Mouse (Mus musculus) A20 (cell line): ENCODE results near the gene Nck2.
A peak's percentile ranks its signal among the peaks of the same experiment; 100 is the strongest.

ENCODE experiments used
- DNase-seq: peaks from one replicate; pipeline ENCODE4 v3.0.0-alpha.2; 2011; ENCODE audit warnings: low read depth, low spot score

Gene Nck2

DNA sequence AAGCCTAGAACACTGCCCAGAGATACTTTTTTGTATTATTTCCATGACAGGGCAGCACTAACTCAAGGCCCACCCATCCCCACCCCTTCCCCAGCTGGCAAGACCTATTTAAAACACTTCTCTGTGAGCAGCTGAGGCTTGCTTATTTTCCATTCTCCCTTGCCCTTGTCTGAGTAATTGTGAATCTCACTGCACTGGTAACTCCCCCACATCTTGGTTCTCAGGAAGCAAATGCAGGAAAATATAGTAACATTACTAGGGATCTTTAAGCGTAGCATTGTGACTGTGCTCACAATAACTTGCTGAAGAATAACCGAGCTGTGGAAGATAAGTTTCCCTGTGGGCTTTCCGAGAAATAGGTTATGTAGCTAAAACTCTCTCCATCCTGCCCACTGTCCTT, 24.6 kb downstream of the Nck2 start:
- no peak for DNase-seq

DNA sequence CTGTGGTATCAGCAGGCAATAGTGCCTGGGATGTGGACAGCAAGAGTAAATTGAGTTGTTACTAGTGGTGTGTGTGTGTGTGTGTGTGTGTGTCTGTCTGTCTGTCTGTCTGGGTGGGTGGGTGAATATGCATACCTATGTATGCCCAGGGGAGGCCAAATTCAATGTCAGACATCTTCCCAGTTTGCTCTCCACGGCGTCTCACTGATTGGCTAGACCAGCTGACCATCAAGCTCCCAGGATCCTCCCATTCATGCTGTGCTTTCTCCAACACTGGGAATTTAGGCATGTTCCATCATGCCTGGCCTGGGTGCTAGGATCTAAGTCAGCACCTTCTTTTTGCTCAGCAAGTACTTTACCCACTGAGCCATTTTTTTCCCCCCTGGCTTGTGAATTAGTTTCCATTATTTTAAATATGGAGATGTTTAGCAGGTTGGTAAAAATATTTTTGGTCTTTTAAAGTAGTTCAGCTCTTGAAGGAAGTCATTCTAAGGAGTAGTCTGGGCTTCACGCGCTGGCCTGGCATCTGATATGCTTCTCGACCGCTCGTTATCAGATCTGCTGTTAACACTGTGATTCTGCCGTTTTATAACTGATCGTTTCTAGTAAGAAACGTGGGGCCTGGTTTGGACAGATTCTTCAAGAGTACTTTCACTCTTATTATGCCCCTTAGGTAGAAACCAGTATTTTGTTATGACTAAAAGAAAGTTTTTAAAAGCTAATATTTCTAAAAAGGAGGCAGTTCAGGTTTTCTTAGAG, 26.2 kb downstream of the Nck2 start:
- no peak for DNase-seq

- no peak for DNase-seq
Measured at GRCm38 (mm10) chr1:43471180-43472045, 27.0 kb downstream of the Nck2 start.

GRCm38 (mm10) chr1:43472046-43472649, 27.8 kb downstream of the Nck2 start:
- no peak for DNase-seq

- peak; percentile 59 for DNase-seq
Measured at GRCm38 (mm10) chr1:43473734-43474534, 29.6 kb downstream of the Nck2 start.

DNA sequence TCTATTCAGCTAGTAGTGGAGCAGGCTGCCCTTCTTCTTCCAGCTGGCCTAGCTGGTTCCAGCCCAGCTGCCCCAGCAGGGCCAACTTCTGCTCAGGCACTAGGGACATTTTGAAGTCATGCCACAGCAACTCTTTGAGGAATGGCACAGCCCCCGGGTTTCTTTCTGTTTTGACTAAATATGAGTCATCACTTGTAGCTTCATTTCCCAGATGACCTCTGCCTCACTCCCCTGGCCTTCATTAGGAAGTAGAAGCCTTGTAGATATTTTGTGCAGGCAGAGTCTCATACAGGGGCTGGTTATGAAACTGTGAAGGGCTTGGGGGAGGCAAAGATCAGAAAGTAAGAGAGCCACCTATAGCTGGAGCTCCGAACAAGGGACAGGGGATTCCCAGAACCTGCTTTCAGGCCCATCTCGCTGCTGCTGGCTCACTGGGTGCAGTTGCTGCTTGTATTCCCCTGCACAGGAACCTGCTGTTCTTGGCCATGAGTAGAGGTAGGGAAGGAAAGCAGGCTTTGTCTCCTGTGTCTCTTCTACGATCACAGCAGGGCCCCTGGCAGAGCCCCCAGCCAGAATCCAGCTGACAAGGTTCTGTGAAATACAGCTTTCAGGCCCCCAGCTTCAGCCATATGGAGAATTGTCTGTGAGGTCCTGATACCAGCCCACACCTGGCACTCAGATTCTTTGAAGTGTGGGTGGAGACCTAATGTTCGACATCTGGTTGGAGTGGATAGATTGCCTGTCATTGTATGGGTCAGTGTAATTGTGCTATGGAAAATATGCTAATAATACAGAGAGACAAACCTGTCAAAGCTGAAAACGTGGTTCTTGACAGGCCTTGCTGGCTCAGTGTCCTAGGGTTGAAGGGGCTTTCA, 30.4 kb downstream of the Nck2 start:
- peak; percentile 67 for DNase-seq

DNA sequence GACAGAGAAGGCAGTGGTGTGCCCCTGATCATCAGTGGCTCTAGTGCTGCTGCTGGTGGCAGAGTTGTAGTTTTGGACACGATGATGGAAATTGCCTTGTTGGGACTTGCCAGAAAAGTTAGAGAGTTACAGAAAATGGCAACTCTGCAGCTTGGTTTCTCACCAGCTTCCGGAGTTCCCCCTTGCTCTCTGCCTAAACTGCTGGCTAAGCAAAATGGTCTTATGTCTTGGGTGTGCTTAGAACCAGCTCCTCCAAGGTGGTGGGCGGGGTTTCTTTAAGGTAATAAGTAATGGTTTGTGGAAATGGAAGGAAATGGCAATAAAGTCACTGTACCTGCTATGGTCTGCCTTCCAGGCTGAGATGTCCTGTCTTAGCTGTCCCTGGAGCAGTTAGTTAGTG, 33.6 kb downstream of the Nck2 start:
- DNase-seq = no peak

GRCm38 (mm10) chr1:43485204-43485603, 40.8 kb downstream of the Nck2 start:
- no peak for DNase-seq

DNA sequence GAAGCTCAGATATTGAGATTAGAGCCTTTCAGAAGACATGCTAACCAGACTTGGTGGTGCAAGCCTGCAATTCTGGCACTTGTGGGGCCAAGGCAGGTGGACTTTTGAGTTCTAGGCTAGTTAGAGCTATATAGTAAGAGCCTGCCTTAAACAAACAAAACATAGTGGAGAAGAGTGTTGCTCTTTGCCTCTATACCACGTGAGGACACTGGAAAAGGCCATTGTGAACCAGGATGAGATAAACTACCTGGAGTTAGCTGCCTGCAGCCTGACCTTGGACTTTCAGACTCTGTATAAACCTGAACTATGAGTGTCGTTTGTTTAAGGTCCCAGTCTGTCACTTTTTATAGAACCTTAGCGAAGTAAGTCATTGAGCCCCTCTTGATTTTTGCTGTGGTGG, 42.1 kb downstream of the Nck2 start:
- no peak for DNase-seq

DNA sequence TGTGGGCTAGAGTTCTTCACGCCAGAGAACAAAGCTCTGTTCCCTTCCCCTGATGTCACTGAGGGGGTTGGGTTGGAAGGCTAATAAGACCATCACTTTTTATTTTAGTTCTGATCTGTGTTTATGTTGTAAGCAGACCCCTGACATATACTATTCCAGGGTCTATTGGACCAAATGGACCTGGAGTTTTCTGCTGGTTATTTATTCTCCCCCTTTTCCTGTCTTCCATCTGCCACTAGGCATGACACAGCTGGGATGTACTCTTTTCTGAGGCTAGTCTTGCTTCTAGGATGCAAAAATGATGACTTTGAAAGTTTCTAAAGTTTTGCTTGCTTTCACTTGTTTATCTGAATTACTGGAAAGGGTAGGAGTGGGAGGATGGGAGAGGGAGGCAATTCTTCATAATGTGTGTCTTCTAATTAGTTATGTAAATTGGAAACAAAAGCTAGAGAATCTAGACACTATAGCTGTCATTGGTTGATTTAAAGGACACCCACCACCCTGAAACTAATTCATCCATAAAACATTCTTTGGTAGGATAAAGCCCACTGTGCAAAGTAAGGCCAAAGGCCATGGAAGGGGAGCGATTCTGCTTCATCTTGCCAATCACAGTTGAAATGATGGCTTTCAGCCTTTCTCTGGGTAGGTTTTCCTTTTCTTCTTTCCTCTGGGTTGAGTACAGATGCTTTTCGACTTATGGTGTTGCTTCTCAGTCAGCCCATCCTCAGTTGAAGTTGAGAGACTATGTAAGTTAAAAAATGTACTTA, 42.8 kb downstream of the Nck2 start:
- DNase-seq = no peak

GRCm38 (mm10) chr1:43489311-43489710, 44.9 kb downstream of the Nck2 start:
- DNase-seq = no peak

- no peak for DNase-seq
Measured at GRCm38 (mm10) chr1:43491506-43492269, 47.3 kb downstream of the Nck2 start.

DNA sequence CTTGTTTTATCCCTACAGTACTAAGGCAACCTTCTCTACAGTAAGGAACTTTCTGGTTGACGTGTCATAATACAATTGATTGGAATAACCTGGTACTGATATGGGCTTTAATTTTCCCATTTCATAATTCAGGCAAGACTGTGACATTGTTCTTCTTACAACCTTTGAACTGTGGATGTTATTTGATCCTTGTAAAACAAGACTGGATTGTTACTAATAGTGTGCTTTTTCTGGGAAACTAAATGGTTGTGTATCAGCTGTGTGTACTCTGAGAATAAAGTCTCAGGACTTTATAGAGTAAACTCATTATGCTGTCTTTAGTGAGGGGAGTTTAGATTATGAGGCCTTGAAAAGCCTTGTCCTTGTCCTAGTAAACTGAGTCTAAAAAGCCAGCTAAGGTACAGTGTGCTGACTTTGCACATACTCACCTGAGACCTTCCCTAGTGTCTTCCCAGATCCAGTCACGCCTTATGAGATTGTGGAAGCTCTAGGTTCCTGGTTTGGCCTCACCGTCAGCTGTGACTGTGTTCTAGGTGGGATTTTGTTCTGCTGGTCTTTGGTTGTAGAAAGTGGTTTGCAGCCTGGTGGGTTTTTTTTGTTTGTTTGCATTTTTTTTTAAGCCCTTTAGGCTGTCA, 48.5 kb downstream of the Nck2 start:
- no peak for DNase-seq

DNA sequence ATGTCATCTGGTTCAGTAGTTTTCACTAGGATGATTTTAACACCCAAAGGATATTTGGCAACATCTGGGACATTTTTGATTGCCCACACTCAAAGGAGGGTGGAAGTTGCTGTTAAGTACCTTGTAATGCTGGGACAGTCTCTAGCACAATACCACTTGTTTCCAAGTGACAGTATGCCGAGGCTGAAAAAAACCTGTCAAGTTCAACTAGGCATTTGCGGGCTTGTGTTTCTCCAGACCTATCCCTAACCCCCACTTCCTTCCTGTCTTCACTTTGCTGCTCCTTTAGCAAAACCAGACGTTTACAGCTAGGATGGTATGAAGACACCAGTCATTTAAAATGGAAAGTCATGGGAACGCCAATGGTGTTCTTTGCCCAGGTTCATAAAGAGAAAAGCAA, 51.7 kb downstream of the Nck2 start:
- no peak for DNase-seq

DNA sequence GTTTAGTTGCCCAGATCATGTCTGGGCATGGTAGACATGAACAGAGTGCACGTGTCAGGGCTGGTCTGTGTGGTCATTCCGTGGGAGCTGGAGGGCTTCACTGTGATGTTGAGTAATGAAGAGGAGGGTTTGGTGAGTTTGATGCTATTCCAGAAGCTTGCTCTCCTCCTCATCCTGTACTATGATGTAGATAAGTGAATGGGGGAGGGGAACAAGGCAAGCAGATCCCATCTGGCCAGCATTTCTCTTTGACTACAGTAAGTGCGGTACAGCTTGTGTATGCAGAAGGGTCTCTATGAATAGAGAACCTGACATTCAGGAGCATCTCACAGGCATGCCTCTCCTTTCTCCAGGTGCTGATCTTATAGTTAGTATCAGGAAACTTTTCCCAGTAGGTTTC, 52.6 kb downstream of the Nck2 start:
- DNase-seq = no peak

DNA sequence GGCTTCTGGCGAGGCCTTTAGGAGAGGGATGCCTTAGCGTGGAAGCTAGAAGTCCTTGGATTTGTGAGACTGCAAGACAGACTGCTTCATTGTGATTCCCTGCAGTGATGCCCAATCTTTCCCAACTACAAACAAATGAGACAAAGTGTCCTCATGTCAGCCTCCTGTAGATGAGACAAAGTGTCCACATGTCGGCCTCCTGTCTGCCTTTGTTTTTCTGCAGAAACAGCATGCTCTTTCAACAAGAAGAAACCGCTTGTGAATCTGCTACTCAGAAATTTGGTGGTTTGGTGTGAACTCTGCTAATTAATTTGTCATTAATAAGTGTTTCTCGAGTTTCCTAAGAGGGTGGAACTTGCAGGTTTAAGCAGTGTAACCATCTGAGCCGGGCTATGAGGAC, 53.6 kb downstream of the Nck2 start:
- no peak for DNase-seq

- no peak for DNase-seq
Measured at GRCm38 (mm10) chr1:43500121-43500520, 55.7 kb downstream of the Nck2 start.

DNA sequence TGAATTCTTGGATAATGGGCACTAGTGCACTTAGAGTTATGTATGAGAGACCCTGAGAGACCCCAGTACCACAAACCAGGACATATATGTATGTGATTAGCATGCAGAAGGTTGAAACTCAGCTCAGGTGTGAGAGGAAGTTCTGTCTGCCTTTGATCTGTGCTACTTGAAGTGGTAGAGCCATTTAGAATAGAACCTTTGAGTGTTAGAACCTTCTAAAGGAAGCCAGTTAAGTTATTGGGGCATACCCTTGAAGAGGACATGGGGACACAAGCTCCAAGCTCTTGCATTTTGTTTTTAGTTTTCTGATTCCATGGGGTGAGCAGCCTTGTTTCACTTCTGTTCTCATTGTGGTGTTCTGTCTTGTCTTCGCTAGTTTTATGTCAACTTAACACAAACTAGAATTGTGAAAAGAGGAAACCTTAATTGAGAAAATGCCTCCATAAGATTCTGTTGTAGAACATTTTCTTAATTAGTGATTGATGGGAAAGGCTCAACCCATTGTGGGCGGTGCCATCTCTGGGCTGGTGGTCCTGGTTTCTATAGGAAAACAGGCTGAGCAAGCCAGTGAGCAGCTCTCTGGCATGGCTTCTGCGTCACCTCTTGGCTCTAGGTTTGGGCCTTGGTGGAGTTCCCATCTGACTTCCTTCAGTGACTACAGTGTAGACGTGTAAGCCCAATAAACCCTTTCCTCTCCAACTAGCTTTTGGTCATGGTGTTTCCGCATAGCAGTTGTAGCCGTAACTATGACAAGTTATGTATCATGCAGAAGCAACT, 57.0 kb downstream of the Nck2 start:
- DNase-seq = no peak
